Mouse (Mus musculus): ENCODE data around the gene Fbn1.

Fbn1 gene

GRCm38 (mm10) chr2:125334163-125334562 lies 173.6 kb downstream of the Fbn1 start:
- WGBS: 58% methylated on average over 4 of the region's 4 CpGs

DNA sequence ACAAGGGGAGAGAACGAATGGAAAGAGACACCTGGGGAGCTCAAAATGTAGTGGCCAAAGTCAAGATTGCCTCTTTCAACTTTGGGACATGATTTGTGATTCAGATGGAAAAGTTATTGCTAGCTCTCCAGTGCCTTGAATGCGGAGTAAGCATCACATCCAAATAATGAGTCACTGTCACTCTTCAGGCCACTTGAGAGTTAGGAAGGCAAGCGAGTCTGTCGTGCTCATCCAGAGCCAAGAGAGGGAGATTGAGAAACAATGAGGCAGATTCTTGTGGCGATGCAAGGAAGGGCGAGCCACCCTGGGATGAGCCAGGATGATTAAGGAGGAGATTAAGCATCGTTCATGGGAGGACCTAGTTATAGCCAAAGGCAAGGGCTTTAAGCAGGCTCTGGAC lies 176.2 kb downstream of the Fbn1 start:
- 78% methylated on average over 7 of the region's 7 CpGs for WGBS

- 93% methylated on average over 10 of the region's 10 CpGs for WGBS
These were observed 177.3 kb downstream of the Fbn1 start for GRCm38 (mm10) chr2:125330506-125330905.

DNA sequence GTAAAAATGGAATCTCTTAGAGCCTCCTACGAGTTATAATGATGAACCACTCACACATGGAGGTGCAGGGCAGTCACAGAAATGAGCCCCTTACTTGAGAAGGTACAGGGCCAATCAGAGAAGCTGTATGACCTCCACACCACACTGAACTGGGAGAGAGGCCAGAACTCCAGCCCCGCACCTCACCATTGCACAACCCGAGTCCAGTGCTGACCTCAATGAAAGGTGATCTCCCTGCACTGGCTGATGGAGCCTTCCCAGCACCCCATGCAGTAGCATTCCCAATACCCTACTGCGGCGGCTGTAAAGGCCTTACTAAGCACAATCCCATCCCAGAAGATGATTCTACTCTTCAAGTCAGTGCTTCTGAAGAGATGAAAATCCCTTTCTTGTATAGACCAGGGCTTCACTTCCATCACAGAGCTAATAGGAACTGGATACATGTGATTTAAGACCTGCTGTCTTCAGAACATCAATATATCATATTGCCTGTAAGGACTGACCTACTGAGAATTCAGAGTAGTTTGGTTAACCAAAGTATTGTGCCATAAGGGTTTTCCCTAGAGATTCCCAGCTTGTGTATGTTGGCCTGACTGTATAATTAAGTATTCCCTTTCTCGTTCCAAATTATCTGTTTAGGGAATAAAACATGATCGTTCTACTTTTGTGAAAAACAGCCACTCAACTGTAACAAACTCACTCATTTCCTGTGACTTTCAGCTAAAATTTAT lies 182.5 kb downstream of the Fbn1 start:
- 84% methylated on average over 7 of the region's 7 CpGs for WGBS

DNA sequence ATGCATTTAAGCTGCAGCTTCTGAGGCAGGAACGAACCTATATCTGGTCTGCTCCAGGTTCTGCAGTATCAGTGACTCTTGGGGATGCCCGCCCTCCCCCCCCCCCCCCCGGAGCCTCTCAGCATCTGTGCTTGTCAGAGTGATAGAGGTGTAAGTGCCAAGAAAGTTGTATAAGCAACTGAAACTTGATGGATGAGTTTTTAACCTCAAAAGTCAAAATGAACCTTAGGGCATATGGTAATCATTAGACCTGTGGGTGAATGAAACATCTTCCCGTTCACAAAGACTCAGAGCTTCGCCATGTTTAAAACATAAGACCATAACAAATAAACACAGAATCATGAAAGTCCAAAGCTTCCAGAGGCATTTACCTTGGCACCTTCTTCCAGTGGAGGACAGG lies 183.3 kb downstream of the Fbn1 start:
- 93% methylated on average over 5 of the region's 5 CpGs for WGBS

DNA sequence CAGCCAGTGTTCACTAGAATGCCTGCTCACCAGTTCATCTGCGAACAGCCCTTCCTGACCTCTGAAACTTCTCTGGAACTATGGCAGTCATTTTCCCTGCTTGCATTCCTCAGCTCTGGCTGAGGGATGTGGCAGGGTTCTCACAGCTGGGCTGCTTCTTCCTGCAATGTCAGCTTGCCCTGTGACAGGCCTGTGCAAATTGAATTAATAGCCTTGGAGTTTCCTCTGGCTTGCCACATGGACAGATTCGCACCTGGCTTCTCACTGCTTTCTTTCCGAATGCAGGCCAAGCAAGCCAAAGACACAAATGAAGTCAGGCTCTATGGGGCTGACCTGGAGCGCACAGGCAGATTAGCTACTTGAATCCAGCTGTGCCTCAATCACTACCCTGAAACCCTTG lies 184.4 kb downstream of the Fbn1 start:
- WGBS: 84% methylated on average over 4 of the region's 4 CpGs

DNA sequence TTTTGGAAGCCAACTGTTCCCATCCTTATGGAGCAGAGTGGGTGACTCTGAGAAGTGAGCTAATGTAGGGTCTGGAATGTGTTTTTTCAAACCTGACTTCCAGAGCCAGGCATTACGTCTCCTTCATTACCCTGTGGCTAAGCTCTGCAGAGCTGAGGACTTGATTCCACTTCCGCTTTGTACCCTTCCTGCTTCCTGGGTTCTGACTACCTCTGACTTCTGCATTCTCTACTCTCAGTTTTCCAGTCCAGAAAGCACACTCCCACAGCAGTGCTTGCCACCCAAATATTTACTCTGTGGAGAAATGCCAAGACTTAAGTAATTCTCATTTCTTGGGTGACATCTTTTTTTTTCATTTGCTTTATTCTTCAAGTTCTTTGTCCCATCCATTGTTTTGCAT lies 185.2 kb downstream of the Fbn1 start:
- 70% methylated on average over 2 of the region's 2 CpGs for WGBS

- 59% methylated on average over 6 of the region's 6 CpGs for WGBS
These were observed 186.7 kb downstream of the Fbn1 start for GRCm38 (mm10) chr2:125321071-125321470.

- WGBS: 74% methylated on average over 8 of the region's 8 CpGs
These were observed 188.1 kb downstream of the Fbn1 start for GRCm38 (mm10) chr2:125319651-125320050.

GRCm38 (mm10) chr2:125318371-125319061 lies 189.3 kb downstream of the Fbn1 start:
- 81% methylated on average over 5 of the region's 5 CpGs for WGBS

GRCm38 (mm10) chr2:125315203-125315602 lies 192.6 kb downstream of the Fbn1 start:
- WGBS: 94% methylated on average over 3 of the region's 3 CpGs

DNA sequence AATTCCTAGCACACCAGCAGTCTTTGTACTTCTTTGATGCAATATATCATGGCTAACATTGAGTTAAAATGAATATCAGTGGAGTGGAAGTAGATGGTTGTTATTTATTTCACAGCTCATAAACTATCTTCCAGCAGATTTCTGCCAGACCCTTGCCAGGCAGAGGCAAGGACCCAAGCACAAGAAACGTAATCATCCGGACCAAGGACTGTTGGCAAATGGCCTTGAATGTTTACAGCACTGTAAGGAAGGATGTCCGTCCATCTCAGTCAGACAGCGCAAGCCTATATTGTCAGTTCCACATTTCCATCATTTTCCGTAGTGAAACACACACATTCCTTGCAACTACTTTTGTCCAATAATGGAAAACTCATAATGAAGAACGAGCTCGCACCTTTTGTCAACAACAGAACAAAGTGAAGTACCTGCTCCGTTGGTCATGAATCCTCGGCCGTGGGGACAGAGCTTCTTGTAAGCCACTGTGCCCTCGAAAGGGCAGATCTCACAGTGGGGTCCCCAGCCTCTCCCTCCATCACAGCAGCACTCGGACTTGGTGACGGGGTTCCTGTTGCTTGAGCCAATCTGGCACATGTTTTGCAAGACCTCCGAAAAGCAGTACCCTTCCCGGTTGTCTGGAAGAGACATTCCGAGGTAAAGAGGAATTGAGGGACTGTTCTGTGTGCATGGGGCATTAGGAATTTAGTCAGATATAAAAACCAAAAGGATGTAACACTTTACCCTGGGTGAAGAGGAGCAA lies 193.4 kb downstream of the Fbn1 start:
- WGBS: 91% methylated on average over 16 of the region's 16 CpGs

DNA sequence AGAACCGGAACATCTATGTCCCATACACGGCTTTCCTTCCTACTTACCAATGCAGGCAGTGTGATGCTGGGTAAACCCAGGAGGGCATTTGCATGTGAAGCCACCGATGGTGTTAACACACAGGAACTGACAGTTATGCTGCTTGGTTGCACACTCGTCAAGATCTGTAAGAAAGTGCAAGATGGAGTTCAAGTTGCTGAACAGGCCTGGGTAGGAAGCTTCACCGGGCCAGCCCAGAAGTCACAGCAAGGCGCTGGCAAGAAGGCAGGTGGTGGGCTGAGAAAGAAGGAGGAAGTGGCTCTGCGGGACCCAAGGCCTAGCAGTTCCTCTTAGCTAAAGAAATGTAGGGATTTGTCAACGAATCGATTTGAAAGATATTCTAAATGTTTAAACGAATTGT lies 198.1 kb downstream of the Fbn1 start:
- 89% methylated on average over 10 of the region's 10 CpGs for WGBS

DNA sequence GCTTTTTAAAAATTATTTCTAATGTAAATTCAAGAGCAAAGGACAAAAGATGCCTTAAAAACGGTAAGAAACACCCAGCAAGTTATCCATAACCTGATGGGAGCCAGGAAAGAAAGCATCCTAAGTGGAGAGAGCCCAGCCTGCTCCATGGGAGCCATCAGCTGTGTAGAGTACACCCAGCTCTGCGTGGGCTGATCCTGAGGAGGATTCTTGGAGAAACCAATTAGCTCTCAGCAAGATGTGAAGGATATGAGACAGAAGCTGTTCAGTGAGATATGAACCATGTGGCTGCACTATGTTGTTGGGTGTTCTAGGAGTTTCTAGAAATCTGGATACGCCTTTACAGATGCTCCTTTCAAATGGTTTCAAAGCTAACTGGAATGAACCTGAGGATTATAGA lies 202.1 kb downstream of the Fbn1 start:
- 80% methylated on average over 3 of the region's 3 CpGs for WGBS

- WGBS: 79% methylated on average over 3 of the region's 3 CpGs
These were observed 203.0 kb downstream of the Fbn1 start for GRCm38 (mm10) chr2:125304746-125305145.

DNA sequence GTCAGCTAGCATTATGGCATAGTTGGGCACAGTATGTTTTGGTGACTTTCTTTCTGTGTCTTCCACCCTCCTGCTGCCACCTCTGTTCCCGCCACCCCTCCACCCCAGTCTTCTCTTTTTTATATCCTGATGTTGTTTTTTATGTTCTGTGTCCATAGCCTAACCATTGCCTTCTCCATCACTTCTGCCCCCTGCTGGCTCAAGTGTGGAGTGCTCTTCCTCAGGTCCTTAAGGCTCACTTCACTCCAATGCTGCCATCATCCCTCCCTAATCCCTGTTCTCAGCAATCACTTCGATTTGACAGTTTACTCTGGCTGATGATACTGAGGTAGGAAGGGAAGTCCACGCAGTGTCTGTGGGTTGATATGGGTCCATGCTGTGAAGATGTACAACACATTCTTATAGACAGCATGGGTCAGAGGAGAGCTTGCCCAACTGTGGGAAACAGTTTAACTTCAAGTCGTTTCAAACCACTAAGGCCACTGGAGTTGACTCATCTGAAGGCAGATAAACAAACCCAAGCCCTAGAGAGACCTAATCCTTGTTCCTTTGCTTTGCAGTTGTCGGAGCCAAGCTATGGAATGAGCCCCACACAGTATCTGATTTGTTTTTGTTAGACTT lies 203.9 kb downstream of the Fbn1 start:
- 81% methylated on average over 5 of the region's 5 CpGs for WGBS

DNA sequence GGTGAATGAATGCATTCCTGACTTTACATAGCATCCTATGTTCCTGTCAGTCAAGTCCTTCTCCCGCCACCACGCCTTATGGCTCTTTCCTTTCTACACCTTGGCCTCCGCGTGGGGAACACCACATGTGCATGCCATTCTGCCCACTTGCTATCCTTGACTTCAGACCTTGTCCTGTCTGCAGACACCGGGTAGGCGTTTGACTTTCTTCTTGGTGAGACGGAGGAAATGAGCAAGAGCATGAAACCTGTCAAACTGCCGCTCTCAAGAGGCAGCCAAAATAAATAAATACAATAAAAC lies 205.2 kb downstream of the Fbn1 start:
- 79% methylated on average over 8 of the region's 8 CpGs for WGBS

GRCm38 (mm10) chr2:125301877-125302624 lies 205.7 kb downstream of the Fbn1 start:
- 67% methylated on average over 9 of the region's 9 CpGs for WGBS

GRCm38 (mm10) chr2:125298841-125299240 lies 209.0 kb downstream of the Fbn1 start:
- WGBS: 94% methylated on average over 1 of the region's 1 CpGs

GRCm38 (mm10) chr2:125295526-125295925 lies 212.3 kb downstream of the Fbn1 start:
- 85% methylated on average over 3 of the region's 3 CpGs for WGBS

- 86% methylated on average over 5 of the region's 5 CpGs for WGBS
These were observed 213.8 kb downstream of the Fbn1 start for GRCm38 (mm10) chr2:125293969-125294491.

Measured in cerebral cortex, adult 2 months (tissue).